Mouse (Mus musculus) lung, postnatal 0 days (tissue): ENCODE results near the gene Krt71.

Experiments
- CTCF ChIP-seq: IDR thresholded peaks from 2 replicates; pipeline ENCODE4 v1.5.1; 2016; ENCODE audit warnings: antibody characterized with exemption, mild to moderate bottlenecking
- EP300 ChIP-seq: IDR thresholded peaks from 2 replicates; pipeline ENCODE4 v1.6.1; 2016; ENCODE audit warnings: antibody characterized with exemption, mild to moderate bottlenecking, control low read depth

GRCm38 (mm10) chr15:101712720-101713119 is 30.2 kb downstream of the Krt71 start, which contains the start of gene Krt5:
- TF ChIP-seq CTCF (no peak), EP300 (no peak)
